Mouse (Mus musculus) intestine, embryonic 16.5 days (tissue): Measurements from ENCODE around the gene Olfr70. TPM values are rescaled to one million over a fixed set of nuclear protein-coding genes. Genes with fewer than 3 reads are reported as not detected.
A peak's percentile ranks its signal among the peaks of the same experiment; 100 is the strongest.

ENCODE experiments used
- ATAC-seq: fragments of 200-750 bp; cut with Nextera tagmentation; 2 replicates; pipeline ENCODE4 v1.8.0; 2017; ENCODE audit warnings: moderate TSS enrichment, moderate library complexity
- H3K27ac ChIP-seq: fragments of 300-500 bp; sonication (generic); 2 replicates; pipeline ENCODE4 v1.5.1; 2014; ENCODE audit warnings: mild to moderate bottlenecking, low read length
- H3K27me3 ChIP-seq: fragments of 300-500 bp; sonication (generic); replicated peaks from 2 replicates; pipeline ENCODE4 v1.6.1; 2014; ENCODE audit warnings: low read length, control low read depth, mixed read lengths; ENCODE audit not compliant: control insufficient read depth, insufficient read depth
- H3K36me3 ChIP-seq: fragments of 300-500 bp; sonication (generic); 2 replicates; pipeline ENCODE4 v1.6.1; 2014; ENCODE audit warnings: low read length, control low read depth; ENCODE audit not compliant: control insufficient read depth, insufficient read depth
- H3K4me1 ChIP-seq: fragments of 300-500 bp; sonication (generic); 2 replicates; pipeline ENCODE4 v1.6.1; 2014; ENCODE audit warnings: low read length, control low read depth, mixed read lengths; ENCODE audit not compliant: control insufficient read depth, insufficient read depth
- H3K4me2 ChIP-seq: fragments of 300-500 bp; sonication (generic); 2 replicates; pipeline ENCODE4 v1.6.1; 2014; ENCODE audit warnings: low read depth, low read length, control low read depth
- H3K4me3 ChIP-seq: fragments of 300-500 bp; sonication (generic); 2 replicates; pipeline ENCODE4 v1.5.1; 2014; ENCODE audit warnings: mild to moderate bottlenecking, low read length
- H3K9ac ChIP-seq: fragments of 300-500 bp; sonication (generic); 2 replicates; pipeline ENCODE4 v1.6.1; 2014; ENCODE audit warnings: low read depth, low read length
- H3K9me3 ChIP-seq: fragments of 300-500 bp; sonication (generic); 2 replicates; pipeline ENCODE4 v1.6.1; 2016; ENCODE audit warnings: low read length, control low read depth; ENCODE audit not compliant: control insufficient read depth
- WGBS: fragments of 180-500 bp; shearing (Covaris S2); extraction: QIAGEN DNeasy Blood & Tissue Kit; methylation state at CpG from one replicate; pipeline ENCODE4 v1.1.7; 2014; 5-methylcytosine and 5-hydroxymethylcytosine counted together
- polyA plus RNA-seq: library from polyadenylated mRNA; unstranded; fragments of >200 nt; fragmentation: Nextera tagmentation; extraction: Ambion mirVana; gene quantifications from 2 replicates; pipeline ENCODE4 v1.2.1, GENCODE M21; 2015

Gene Olfr70
- polyA plus RNA-seq, 1 experiment from 2014 or later = not detected

- no peaks in the 10 kb centered on the region for H3K9me3 ChIP-seq
- H3K36me3 ChIP-seq = no peaks in the 10 kb centered on the region
- no peak for ATAC-seq
- H3K27me3 ChIP-seq = no peaks in the 10 kb centered on the region
- peaks cover 5% of the 10 kb centered on the region for H3K4me1 ChIP-seq
- H3K9ac ChIP-seq = no peak overlapping the region
- WGBS = 74% methylated on average over 8 of the region's 8 CpGs
- H3K4me3 ChIP-seq = no peak overlapping the region
- no peak overlapping the region for H3K27ac ChIP-seq
- H3K4me2 ChIP-seq = no peak overlapping the region
These were observed 26.9 kb downstream of the Olfr70 start for GRCm38 (mm10) chr4:43673703-43674102.

- no peak overlapping the region for H3K4me3 ChIP-seq
- no peak overlapping the region for H3K4me2 ChIP-seq
- ATAC-seq = no peak
- 9% methylated on average over 2 of the region's 2 CpGs for WGBS
- no peak overlapping the region for H3K27ac ChIP-seq
- peaks cover 5% of the 10 kb centered on the region for H3K4me1 ChIP-seq
- H3K9me3 ChIP-seq = no peaks in the 10 kb centered on the region
- no peaks in the 10 kb centered on the region for H3K27me3 ChIP-seq
- 0 out of 2 replicates have a peak overlapping the region, but pooled peaks have one; percentile 11 for H3K9ac ChIP-seq
- no peaks in the 10 kb centered on the region for H3K36me3 ChIP-seq
These were observed 28.5 kb downstream of the Olfr70 start for GRCm38 (mm10) chr4:43672070-43672469.

GRCm38 (mm10) chr4:43669428-43669794 is 31.2 kb downstream of the Olfr70 start:
- Histone ChIP-seq H3K27ac (peak overlapping the region; percentile 49; the same call in 1 of the 2 replicates), H3K4me2 (peak overlapping the region; percentile 85), H3K36me3 (no peaks in the 10 kb centered on the region), H3K9ac (peak overlapping the region; percentile 90), H3K27me3 (peaks cover 5% of the 10 kb centered on the region; the same call in 1 of the 2 replicates), H3K4me3 (peak overlapping the region; percentile 83), H3K4me1 (peaks cover 5% of the 10 kb centered on the region), H3K9me3 (no peaks in the 10 kb centered on the region)
- 0% methylated on average over 21 of the region's 25 CpGs for WGBS
- peak; percentile 83 for ATAC-seq

GRCm38 (mm10) chr4:43668782-43669427 is 31.7 kb downstream of the Olfr70 start, which contains the start of the genes Tmem8b and Fam221b:
TSS of gene Tmem8b (plus strand) at chr4:43668971.
TSS of gene Fam221b (minus strand) at chr4:43669145.
- ATAC-seq = peak; percentile 97
- H3K36me3 ChIP-seq = no peaks in the 10 kb centered on the region
- peak within 1 kb of the TSS; percentile 83 for H3K4me3 ChIP-seq
- no peaks in the 10 kb centered on the region for H3K9me3 ChIP-seq
- H3K9ac ChIP-seq = peak within 1 kb of the TSS; percentile 90
- peaks cover 5% of the 10 kb centered on the region; the same call in 1 of the 2 replicates for H3K27me3 ChIP-seq
- peak within 1 kb of the TSS; percentile 49; the same call in 1 of the 2 replicates for H3K27ac ChIP-seq
- H3K4me1 ChIP-seq = peaks cover 5% of the 10 kb centered on the region
- H3K4me2 ChIP-seq = peak within 1 kb of the TSS; percentile 85
- whole genome bisulfite sequencing = 1% methylated on average over 33 of the region's 41 CpGs

- WGBS = 18% methylated on average over 4 of the region's 4 CpGs
These were observed 34.2 kb downstream of the Olfr70 start for GRCm38 (mm10) chr4:43666412-43666811.

GRCm38 (mm10) chr4:43657146-43657545 is 43.5 kb downstream of the Olfr70 start:
- Histone ChIP-seq H3K27me3 (no peaks in the 10 kb centered on the region), H3K4me2 (peak overlapping the region; percentile 31), H3K27ac (no peak overlapping the region), H3K4me1 (peaks cover 8% of the 10 kb centered on the region), H3K9me3 (no peaks in the 10 kb centered on the region), H3K36me3 (no peaks in the 10 kb centered on the region), H3K4me3 (peak overlapping the region; percentile 94; the same call in 1 of the 2 replicates), H3K9ac (no peak overlapping the region)
- 59% methylated on average over 4 of the region's 4 CpGs for WGBS
- no peak for ATAC-seq

More at GRCm38 (mm10) chr4:43666412-43666811, 34.2 kb downstream of the Olfr70 start:
- Histone ChIP-seq H3K4me3 (no peak overlapping the region), H3K27ac (no peak overlapping the region), H3K4me2 (no peak overlapping the region), H3K9me3 (no peaks in the 10 kb centered on the region), H3K9ac (no peak overlapping the region), H3K36me3 (no peaks in the 10 kb centered on the region), H3K4me1 (peaks cover 5% of the 10 kb centered on the region), H3K27me3 (peaks cover 8% of the 10 kb centered on the region)
- ATAC-seq = no peak

- Histone ChIP-seq H3K4me3 (peak within 1 kb of the TSS; percentile 94), H3K9me3 (no peaks in the 10 kb centered on the region), H3K4me1 (peaks cover 8% of the 10 kb centered on the region), H3K4me2 (peak within 1 kb of the TSS; percentile 71), H3K9ac (peak within 1 kb of the TSS; percentile 92), H3K27me3 (no peaks in the 10 kb centered on the region), H3K36me3 (no peaks in the 10 kb centered on the region), H3K27ac (peak within 1 kb of the TSS; percentile 91)
- WGBS = under 1% methylated on average over 34 of the region's 34 CpGs
- ATAC-seq = peak; percentile 98
These were observed 44.1 kb downstream of the Olfr70 start, which contains the start of gene Hint2 for GRCm38 (mm10) chr4:43656339-43657109. TSS of gene Hint2 (minus strand) at chr4:43656466.

GRCm38 (mm10) chr4:43655656-43656338 is 44.8 kb downstream of the Olfr70 start:
- ATAC-seq = peak; percentile 67
- Histone ChIP-seq H3K4me3 (peak overlapping the region; percentile 94), H3K4me2 (peak overlapping the region; percentile 71), H3K36me3 (no peaks in the 10 kb centered on the region), H3K27me3 (no peaks in the 10 kb centered on the region), H3K9me3 (no peaks in the 10 kb centered on the region), H3K27ac (peak overlapping the region; percentile 91), H3K9ac (peak overlapping the region; percentile 92), H3K4me1 (peaks cover 8% of the 10 kb centered on the region)
- WGBS = 4% methylated on average over 34 of the region's 34 CpGs
